In genomic region chr5:100414474-100415196, GRCm38 (mm10) we compare ENCODE assay signal across 9 mouse cellular contexts. TPM values are rescaled to one million over a fixed set of nuclear protein-coding genes. Genes with fewer than 3 reads are reported as not detected.
DNase-seq lines count a peak whose midpoint lies in the region; ATAC-seq and TF ChIP-seq lines count a peak whose summit lies in the region.
"Had no signal": no experiment of that assay in that cellular context is flagged by ENCODE, and none has a peak within 500 bp of the region (broad histone marks: within the 10 kb centered on the region; RNA-seq: fewer than 3 reads in every experiment).

No protein-coding gene starts in this region.

- peak overlapping the region; percentile 78 for H3K27ac ChIP-seq in heart, embryonic 10.5 days
- H3K27ac ChIP-seq in CH12.LX (ENCODE audit: insufficient read depth, low read depth), result no peak overlapping the region
- no peak overlapping the region for H3K27ac ChIP-seq in hindbrain, embryonic 10.5 days
- H3K27ac ChIP-seq in liver, postnatal 0 days (ENCODE audit: low read depth), result 0 out of 2 replicates have a peak overlapping the region, but pooled peaks have one; percentile 30

- TF ChIP-seq POLR2A in CH12.LX (IDR thresholded peaks at IDR 0.05; ENCODE audit: low read depth, low read length), result no peak

- dilution Hi-C loops in CH12.LX (cut with MboI; ENCODE audit: extremely low pct_ligation_motif_present, extremely low pct_unique_long_range_greater_than_20kb, low sequenced_read_pairs), result no loop called here

- TF ChIP-seq RAD21 in CH12.LX (IDR thresholded peaks at IDR 0.05; ENCODE audit: low read depth, low read length), result no peak

- ATAC-seq in liver, postnatal 0 days, result no peak
- no peak for ATAC-seq in erythroid progenitor cell, adult 5-6 weeks (replicated peaks; ENCODE audit: low FRiP score, poor library complexity, severe bottlenecking)
- ATAC-seq in monocyte, adult 5-6 weeks (replicated peaks; ENCODE audit: insufficient number of reproducible peaks, low FRiP score, low TSS enrichment, poor library complexity, severe bottlenecking), result no peak
- ATAC-seq: inflammation-experienced regulatory T-cells, adult 6 months had no signal

- intact Hi-C loops in heart, postnatal 14 days (cut with DNase I), result loop anchor here (5.0 to 10.0 kb wide), 2 partner anchors 83 to 440 kb away; partner anchors contain the start of genes 4930524J08Rik and Hnrnpd

- peak overlapping the region; percentile 49; the same call in 1 of the 2 replicates for H3K9ac ChIP-seq in CH12.LX (ENCODE audit: insufficient read depth, low read depth)
- H3K9ac ChIP-seq in liver, postnatal 0 days (replicated peaks), result peak overlapping the region; percentile 75

- peaks cover 43% of the 10 kb centered on the region for H3K79me2 ChIP-seq in CH12.LX (replicated peaks; ENCODE audit: control insufficient read depth, extremely low read depth, insufficient read depth, poor library complexity, severe bottlenecking)

- WGBS in heart, embryonic 10.5 days, result 36% methylated on average over 11 of the region's 11 CpGs
- whole genome bisulfite sequencing in hindbrain, embryonic 10.5 days, result 78% methylated on average over 11 of the region's 11 CpGs
- whole genome bisulfite sequencing in liver, postnatal 0 days (ENCODE audit: insufficient replicate concordance), result 36% methylated on average over 11 of the region's 11 CpGs

- no peaks in the 10 kb centered on the region for H3K9me3 ChIP-seq in heart, embryonic 10.5 days
- H3K9me3 ChIP-seq in CH12.LX (replicated peaks; ENCODE audit: low read length), result no peaks in the 10 kb centered on the region
- H3K9me3 ChIP-seq in hindbrain, embryonic 10.5 days, result no peaks in the 10 kb centered on the region
- H3K9me3 ChIP-seq in liver, postnatal 0 days (ENCODE audit: low read length), result no peaks in the 10 kb centered on the region

- peaks cover 30% of the 10 kb centered on the region for H3K4me1 ChIP-seq in heart, embryonic 10.5 days
- H3K4me1 ChIP-seq in CH12.LX (ENCODE audit: control insufficient read depth in 1 of 2, insufficient read depth in 2 of 2), result peaks cover 8 to 55% of the 10 kb centered on the region in 2 experiments; a peak in 3 of 4 replicates
- H3K4me1 ChIP-seq in hindbrain, embryonic 10.5 days (replicated peaks), result peaks cover 17% of the 10 kb centered on the region
- H3K4me1 ChIP-seq in liver, postnatal 0 days (ENCODE audit: insufficient read depth), result peaks cover 13% of the 10 kb centered on the region; the same call in 1 of the 2 replicates

- H3K36me3 ChIP-seq in heart, embryonic 10.5 days, result peaks cover 17% of the 10 kb centered on the region
- peaks cover 11 to 39% of the 10 kb centered on the region in 2 experiments for H3K36me3 ChIP-seq in CH12.LX (replicated peaks in 1 of 2; ENCODE audit: control insufficient read depth in 1 of 2, insufficient read depth in 1 of 2, low read length in 1 of 2)
- peaks cover 22% of the 10 kb centered on the region for H3K36me3 ChIP-seq in hindbrain, embryonic 10.5 days
- H3K36me3 ChIP-seq in liver, postnatal 0 days (replicated peaks; ENCODE audit: insufficient read depth, low read length), result peaks cover 9% of the 10 kb centered on the region

- in situ Hi-C loops in CH12.LX (cut with MboI; ENCODE audit: low pct_ligation_motif_present, low pct_unique_long_range_greater_than_20kb, low sequenced_read_pairs), result no loop called here

- H3K4me2 ChIP-seq in CH12.LX (ENCODE audit: insufficient read depth, low read depth, poor library complexity, severe bottlenecking), result peak overlapping the region; percentile 89
- peak overlapping the region; percentile 86 for H3K4me2 ChIP-seq in liver, postnatal 0 days (ENCODE audit: low read depth, low read length)

- no peak for DNase-seq in heart, embryonic 10.5 days (ENCODE audit: low spot score)
- no peak for DNase-seq in heart, postnatal 14 days
- DNase-seq in CH12.LX (ENCODE audit: extremely low read depth), result no peak
- DNase-seq in hindbrain, embryonic 10.5 days (ENCODE audit: low spot score), result no peak
- DNase-seq in liver, postnatal 0 days, result no peak
- no peak for DNase-seq in kidney, postnatal 10 days

- TF ChIP-seq EP300 in CH12.LX (IDR thresholded peaks at IDR 0.05; ENCODE audit: low read length), result no peak
- TF ChIP-seq EP300 in liver, postnatal 0 days (IDR thresholded peaks at IDR 0.05; ENCODE audit: low read depth), result no peak

- H3K27me3 ChIP-seq in heart, embryonic 10.5 days (ENCODE audit: insufficient read depth, poor library complexity, severe bottlenecking), result no peaks in the 10 kb centered on the region
- no peaks in the 10 kb centered on the region for H3K27me3 ChIP-seq in CH12.LX (replicated peaks)
- H3K27me3 ChIP-seq in hindbrain, embryonic 10.5 days (ENCODE audit: insufficient read depth, poor library complexity, severe bottlenecking), result no peaks in the 10 kb centered on the region
- no peaks in the 10 kb centered on the region for H3K27me3 ChIP-seq in liver, postnatal 0 days (ENCODE audit: insufficient read depth, low read length)

- H3K4me3 ChIP-seq in heart, embryonic 10.5 days, result peak overlapping the region; percentile 79
- peak overlapping the region in 2 of 3 experiments; percentile 76 to 88 for H3K4me3 ChIP-seq in CH12.LX (replicated peaks in 1 of 3; ENCODE audit: low read depth in 2 of 3, low read length in 2 of 3, poor library complexity in 1 of 3)
- H3K4me3 ChIP-seq in hindbrain, embryonic 10.5 days, result peak overlapping the region; percentile 88
- H3K4me3 ChIP-seq in liver, postnatal 0 days (ENCODE audit: low read depth, low read length), result peak overlapping the region; percentile 90

- no peak for TF ChIP-seq CTCF in CH12.LX (conservative IDR thresholded peaks at IDR 0.05 in 1 of 2, IDR thresholded peaks at IDR 0.05 in 1 of 2; ENCODE audit: low read depth in 2 of 2, low read length in 2 of 2)
- TF ChIP-seq CTCF in liver, postnatal 0 days (IDR thresholded peaks at IDR 0.05; ENCODE audit: low read depth), result no peak

TF ChIP-seq in CH12.LX, 34 proteins besides CTCF, POLR2A, EP300 and RAD21:
- TF ChIP-seq SIN3A (IDR thresholded peaks at IDR 0.05; ENCODE audit: low read length), result peak; percentile 78
- TF ChIP-seq ZC3H11A (IDR thresholded peaks at IDR 0.05; ENCODE audit: low read depth, low read length), result no peak
- TF ChIP-seq MYC (IDR thresholded peaks at IDR 0.05; ENCODE audit: low read depth, low read length), result 0 out of 2 replicates have a peak, but pooled peaks have one; percentile 16
- peak; percentile 72 for TF ChIP-seq ZNF384 (IDR thresholded peaks at IDR 0.05; ENCODE audit: low read depth, low read length)
- no peak for TF ChIP-seq ZKSCAN1 (IDR thresholded peaks at IDR 0.05; ENCODE audit: borderline replicate concordance, low read depth, low read length)
- TF ChIP-seq CHD1 (IDR thresholded peaks at IDR 0.05; ENCODE audit: low read depth, low read length), result peak; percentile 89; the same call in 1 of the 2 replicates
- TF ChIP-seq TCF12 (IDR thresholded peaks at IDR 0.05; ENCODE audit: low read depth, low read length), result no peak
- TF ChIP-seq ETS1 (conservative IDR thresholded peaks at IDR 0.05; ENCODE audit: low read depth, low read length), result no peak
- TF ChIP-seq MXI1 (IDR thresholded peaks at IDR 0.05; ENCODE audit: low read depth, low read length), result peak; percentile 78

RNA-seq across cellular contexts. Expression of gene Sec31a, which starts 1.4 kb away (rescaled TPM):
- polyA plus RNA-seq in heart, embryonic 10.5 days (2016; fragmentation: Nextera tagmentation; extraction: Ambion mirVana), result 156 and 180 TPM in 2 replicates
- total RNA-seq in heart, postnatal 14 days (2021), result 100 to 1,000 TPM; 114 to 118 TPM
- total RNA-seq in CH12.LX (2012; rRNA removed) (52.2 and 69.1 TPM in 2 replicates), CH12.LX (2014; rRNA removed) (48.2 and 48.5 TPM in 2 replicates)
- polyA plus RNA-seq in CH12.LX (2012; ENCODE audit: insufficient read length, low read depth), result 131 and 161 TPM in 2 replicates
- polyA plus RNA-seq in hindbrain, embryonic 10.5 days (2016; fragmentation: Nextera tagmentation; extraction: Ambion mirVana), result 108 and 114 TPM in 2 replicates
- polyA plus RNA-seq in liver, postnatal 0 days (2015; fragmentation: Nextera tagmentation; extraction: Ambion mirVana), result 54.7 and 55.1 TPM in 2 replicates
- 23.5 and 56.6 TPM in 2 replicates for total RNA-seq in erythroid progenitor cell, adult 5-6 weeks (2015; ENCODE audit: low replicate concordance)
- 12.2 and 18.1 TPM in 2 replicates for total RNA-seq in erythroid progenitor cell, adult 5-6 weeks (2017; ENCODE audit: low replicate concordance)
- 63.0 to 72.7 TPM (median 72.6 TPM) in 3 replicates for total RNA-seq in monocyte, adult 5-6 weeks (2017)

Comparison
In these comparisons a context has a peak if more than half of its experiments do, and no peak if none do; other contexts are left out.
1. H3K27ac ChIP-seq: peak in heart, embryonic 10.5 days (single experiment) and liver, postnatal 0 days (single experiment); none in CH12.LX (single experiment) and hindbrain, embryonic 10.5 days (single experiment).
2. Peak in every context shown above with its lines, with median percentiles within 50 percentile points of each other: H3K4me3 ChIP-seq.